Mouse (Mus musculus) bone marrow, adult 2 months (tissue): ENCODE results near the gene Cd200r4.

Experiments
- CTCF ChIP-seq: fragments of 200-500 bp; IDR thresholded peaks from 2 replicates; pipeline ENCODE4 v1.5.1; 2011; ENCODE audit warnings: low read length, control low read depth; ENCODE audit not compliant: control insufficient read depth, insufficient read depth
- POLR2A ChIP-seq: fragments of 200-500 bp; IDR thresholded peaks from 2 replicates; pipeline ENCODE4 v1.6.1; 2011; ENCODE audit warnings: low read depth, mild to moderate bottlenecking, control low read depth, low read length, borderline replicate concordance; ENCODE audit not compliant: control insufficient read depth

DNA sequence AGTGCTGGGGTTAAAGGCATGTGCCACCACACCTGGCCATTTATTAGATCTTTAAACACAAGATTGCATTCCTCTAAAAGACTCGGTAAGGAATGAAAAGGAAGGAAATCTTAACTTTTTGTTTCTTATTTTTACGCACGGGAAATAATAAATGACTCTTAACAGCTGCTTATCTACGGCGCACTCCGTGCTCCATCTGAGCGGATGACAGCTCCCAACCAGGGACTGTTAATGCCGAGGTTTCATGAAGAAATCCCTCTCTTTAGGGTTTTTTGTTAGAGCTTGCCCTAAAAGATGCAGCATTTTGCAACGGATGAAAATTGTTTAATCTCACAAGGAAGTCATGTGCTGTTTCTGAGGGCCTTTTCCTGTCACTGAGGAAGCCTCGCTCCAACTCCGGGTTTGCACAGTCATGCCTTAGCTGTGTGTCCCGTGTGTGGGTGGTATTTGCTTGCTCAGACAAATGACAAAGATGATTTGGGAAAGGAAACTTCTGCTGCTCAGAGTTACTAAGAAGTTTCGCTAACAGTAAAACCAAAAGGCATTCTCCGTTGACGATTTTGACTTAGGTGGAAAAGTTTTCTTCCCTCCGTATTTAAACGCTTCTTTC lies 32.9 kb upstream of the Cd200r4 start:
- no peak for TF ChIP-seq CTCF
- no peak for TF ChIP-seq POLR2A
